Mouse (Mus musculus): ENCODE measurements at regions not wholly inside any gene's neighbourhood (a gene's known extent, or its start where the extent isn't known, plus 50 kb on each side); places are given as distances from the start of the nearest gene placed in this dataset.
A peak's percentile ranks its signal among the peaks of the same experiment; 100 is the strongest.

GRCm38 (mm10) chr7:93795210-93795609 is 715.5 kb downstream of the Fam181b start:
- no peak for DNase-seq

GRCm38 (mm10) chr7:93835697-93836096 is 756.0 kb downstream of the Fam181b start:
- no peak for DNase-seq

GRCm38 (mm10) chr7:93836169-93836568 is 756.5 kb downstream of the Fam181b start:
- DNase-seq = no peak

- DNase-seq = no peak
Observed at GRCm38 (mm10) chr7:93855025-93855424, 775.4 kb downstream of the Fam181b start.

- DNase-seq = no peak
Observed at GRCm38 (mm10) chr7:93893701-93894100, 814.0 kb downstream of the Fam181b start.

- DNase-seq = no peak
Observed at GRCm38 (mm10) chr7:93896921-93897320, 817.3 kb downstream of the Fam181b start.

GRCm38 (mm10) chr7:93902770-93903169 is 823.1 kb downstream of the Fam181b start:
- no peak for DNase-seq

GRCm38 (mm10) chr7:93936925-93937324 is 857.3 kb downstream of the Fam181b start:
- no peak for DNase-seq

GRCm38 (mm10) chr7:93982103-93982502 is 902.4 kb downstream of the Fam181b start:
- no peak for DNase-seq

- DNase-seq = no peak
Observed at GRCm38 (mm10) chr7:94002780-94003179, 923.1 kb downstream of the Fam181b start.

- peak; percentile 28 for DNase-seq
Observed at GRCm38 (mm10) chr7:94042466-94043030, 962.9 kb downstream of the Fam181b start.

- DNase-seq = no peak
Observed at GRCm38 (mm10) chr7:94045428-94045827, 965.8 kb downstream of the Fam181b start.

- DNase-seq = no peak
Observed at GRCm38 (mm10) chr7:94046029-94046428, 966.4 kb downstream of the Fam181b start.

- DNase-seq = no peak
Observed at GRCm38 (mm10) chr7:94061814-94062545, 982.3 kb downstream of the Fam181b start.
